Mouse (Mus musculus): ENCODE measurements around the gene Gm10277. TPM values are rescaled to one million over a fixed set of nuclear protein-coding genes. Genes with fewer than 3 reads are reported as not detected.
A peak's percentile ranks its signal among the peaks of the same experiment; 100 is the strongest.

The Gm10277 gene
- polyA plus RNA-seq, 1 experiment from 2014 or later = 2.0 TPM

GRCm38 (mm10) chr11:77782104-77782815 lies 5.3 kb downstream of the Gm10277 start:
- Histone ChIP-seq H3K9ac (no peak overlapping the region), H3K4me1 (replicated peaks) (peaks cover 74% of the 10 kb centered on the region), H3K27me3 (no peaks in the 10 kb centered on the region), H3K4me2 (no peak overlapping the region), H3K4me3 (no peak overlapping the region), H3K9me3 (no peaks in the 10 kb centered on the region), H3K36me3 (peaks cover 33% of the 10 kb centered on the region), H3K27ac (no peak overlapping the region)
- 85% methylated on average over 7 of the region's 7 CpGs for WGBS
- ATAC-seq (ENCODE audit: low FRiP score) = no peak

GRCm38 (mm10) chr11:77781088-77781487 lies 6.5 kb downstream of the Gm10277 start:
- no peak for ATAC-seq (ENCODE audit: low FRiP score)
- Histone ChIP-seq H3K27ac (no peak overlapping the region), H3K9me3 (no peaks in the 10 kb centered on the region), H3K4me2 (no peak overlapping the region), H3K36me3 (peaks cover 35% of the 10 kb centered on the region), H3K9ac (no peak overlapping the region), H3K27me3 (no peaks in the 10 kb centered on the region), H3K4me3 (no peak overlapping the region), H3K4me1 (replicated peaks) (peaks cover 69% of the 10 kb centered on the region)
- 70% methylated on average over 7 of the region's 7 CpGs for WGBS

GRCm38 (mm10) chr11:77779240-77779639 lies 8.3 kb downstream of the Gm10277 start:
- H3K4me2 ChIP-seq = no peak overlapping the region
- no peak overlapping the region for H3K9ac ChIP-seq
- peaks cover 35% of the 10 kb centered on the region for H3K36me3 ChIP-seq
- H3K9me3 ChIP-seq = no peaks in the 10 kb centered on the region
- 82% methylated on average over 1 of the region's 1 CpGs for whole genome bisulfite sequencing
- H3K4me3 ChIP-seq = no peak overlapping the region
- H3K4me1 ChIP-seq (replicated peaks) = peaks cover 58% of the 10 kb centered on the region
- H3K27me3 ChIP-seq = no peaks in the 10 kb centered on the region
- no peak for ATAC-seq (ENCODE audit: low FRiP score)
- H3K27ac ChIP-seq = no peak overlapping the region

- peaks cover 35% of the 10 kb centered on the region for H3K36me3 ChIP-seq
- no peak for ATAC-seq (ENCODE audit: low FRiP score)
- no peak overlapping the region for H3K9ac ChIP-seq
- peaks cover 45% of the 10 kb centered on the region for H3K4me1 ChIP-seq (replicated peaks)
- no peak overlapping the region for H3K27ac ChIP-seq
- 91% methylated on average over 17 of the region's 17 CpGs for WGBS
- no peak overlapping the region for H3K4me3 ChIP-seq
- H3K4me2 ChIP-seq = no peak overlapping the region
- no peaks in the 10 kb centered on the region for H3K9me3 ChIP-seq
- no peaks in the 10 kb centered on the region for H3K27me3 ChIP-seq
Observed at GRCm38 (mm10) chr11:77777937-77778336, 9.6 kb downstream of the Gm10277 start.

GRCm38 (mm10) chr11:77777436-77777835 lies 10.1 kb downstream of the Gm10277 start:
- no peak for ATAC-seq (ENCODE audit: low FRiP score)
- peaks cover 35% of the 10 kb centered on the region for H3K36me3 ChIP-seq
- H3K4me2 ChIP-seq = no peak overlapping the region
- H3K9me3 ChIP-seq = no peaks in the 10 kb centered on the region
- H3K27me3 ChIP-seq = no peaks in the 10 kb centered on the region
- no peak overlapping the region for H3K9ac ChIP-seq
- peaks cover 42% of the 10 kb centered on the region for H3K4me1 ChIP-seq (replicated peaks)
- 90% methylated on average over 17 of the region's 17 CpGs for WGBS
- no peak overlapping the region for H3K4me3 ChIP-seq
- H3K27ac ChIP-seq = no peak overlapping the region

GRCm38 (mm10) chr11:77775701-77776400 lies 11.7 kb downstream of the Gm10277 start:
- no peak for ATAC-seq (ENCODE audit: low FRiP score)

GRCm38 (mm10) chr11:77771879-77772713 lies 15.5 kb downstream of the Gm10277 start:
- Histone ChIP-seq H3K4me3 (no peak overlapping the region), H3K9me3 (no peaks in the 10 kb centered on the region), H3K9ac (no peak overlapping the region), H3K36me3 (peaks cover under 1% of the 10 kb centered on the region), H3K27ac (no peak overlapping the region), H3K27me3 (no peaks in the 10 kb centered on the region), H3K4me2 (no peak overlapping the region), H3K4me1 (replicated peaks) (peaks cover 19% of the 10 kb centered on the region)
- 65% methylated on average over 8 of the region's 8 CpGs for WGBS
- ATAC-seq (ENCODE audit: low FRiP score) = no peak

More at GRCm38 (mm10) chr11:77775701-77776400, 11.7 kb downstream of the Gm10277 start:
- no peak overlapping the region for H3K4me3 ChIP-seq
- H3K4me1 ChIP-seq (replicated peaks) = peaks cover 35% of the 10 kb centered on the region
- WGBS = 54% methylated on average over 9 of the region's 9 CpGs
- H3K9ac ChIP-seq = no peak overlapping the region
- no peak overlapping the region for H3K4me2 ChIP-seq
- H3K36me3 ChIP-seq = peaks cover 28% of the 10 kb centered on the region
- H3K27me3 ChIP-seq = no peaks in the 10 kb centered on the region
- H3K27ac ChIP-seq = peak overlapping the region; percentile 44; the same call in 1 of the 2 replicates
- no peaks in the 10 kb centered on the region for H3K9me3 ChIP-seq

GRCm38 (mm10) chr11:77770346-77770745 lies 17.2 kb downstream of the Gm10277 start:
- no peaks in the 10 kb centered on the region; the same call in 1 of the 2 replicates for H3K36me3 ChIP-seq
- H3K27me3 ChIP-seq = no peaks in the 10 kb centered on the region
- H3K4me2 ChIP-seq = no peak overlapping the region
- no peak overlapping the region for H3K4me3 ChIP-seq
- no peak overlapping the region for H3K9ac ChIP-seq
- no peak for ATAC-seq (ENCODE audit: low FRiP score)
- H3K4me1 ChIP-seq (replicated peaks) = peaks cover 27% of the 10 kb centered on the region
- no peaks in the 10 kb centered on the region for H3K9me3 ChIP-seq
- no peak overlapping the region for H3K27ac ChIP-seq
- 84% methylated on average over 8 of the region's 8 CpGs for whole genome bisulfite sequencing

- 86% methylated on average over 4 of the region's 4 CpGs for WGBS
- no peaks in the 10 kb centered on the region for H3K27me3 ChIP-seq
- H3K9ac ChIP-seq = no peak overlapping the region
- H3K4me1 ChIP-seq (replicated peaks) = peaks cover 35% of the 10 kb centered on the region
- no peaks in the 10 kb centered on the region; the same call in 1 of the 2 replicates for H3K36me3 ChIP-seq
- H3K4me2 ChIP-seq = no peak overlapping the region
- H3K9me3 ChIP-seq = no peaks in the 10 kb centered on the region
- H3K27ac ChIP-seq = no peak overlapping the region
- no peak overlapping the region for H3K4me3 ChIP-seq
- no peak for ATAC-seq (ENCODE audit: low FRiP score)
Observed at GRCm38 (mm10) chr11:77769496-77769895, 18.1 kb downstream of the Gm10277 start.

- Histone ChIP-seq H3K4me2 (peak overlapping the region; percentile 98), H3K9me3 (no peaks in the 10 kb centered on the region), H3K27me3 (0 out of 2 replicates have a peak, but pooled peaks cover 4% of the 10 kb centered on the region), H3K9ac (peak overlapping the region; percentile 75), H3K4me3 (peak overlapping the region; percentile 40), H3K4me1 (replicated peaks) (peaks cover 38% of the 10 kb centered on the region), H3K27ac (peak overlapping the region; percentile 70), H3K36me3 (no peaks in the 10 kb centered on the region)
- ATAC-seq (ENCODE audit: low FRiP score) = no peak
- under 1% methylated on average over 35 of the region's 35 CpGs for WGBS
Observed at GRCm38 (mm10) chr11:77766351-77767001, 21.1 kb downstream of the Gm10277 start.

GRCm38 (mm10) chr11:77765459-77765777 lies 22.1 kb downstream of the Gm10277 start:
- H3K9ac ChIP-seq = peak overlapping the region; percentile 49; the same call in 1 of the 2 replicates
- peak overlapping the region; percentile 98 for H3K4me2 ChIP-seq
- H3K4me3 ChIP-seq = peak overlapping the region; percentile 96; the same call in 1 of the 2 replicates
- H3K9me3 ChIP-seq = no peaks in the 10 kb centered on the region
- WGBS = 50% methylated on average over 4 of the region's 4 CpGs
- no peak for ATAC-seq (ENCODE audit: low FRiP score)
- 0 out of 2 replicates have a peak, but pooled peaks cover 4% of the 10 kb centered on the region for H3K27me3 ChIP-seq
- H3K4me1 ChIP-seq (replicated peaks) = peaks cover 38% of the 10 kb centered on the region
- no peak overlapping the region for H3K27ac ChIP-seq
- no peaks in the 10 kb centered on the region for H3K36me3 ChIP-seq
